Mouse (Mus musculus) megakaryocyte, embryonic 14.5 days (primary cell): Measurements from ENCODE around the gene Srsf10.

Experiments used
- FLI1 ChIP-seq: IDR thresholded peaks from 2 replicates; pipeline ENCODE4 v1.6.1; 2012; ENCODE audit warnings: low read length, inconsistent platforms, mixed read lengths
- GATA1 ChIP-seq: IDR thresholded peaks from 3 replicates; pipeline ENCODE4 v1.6.1; 2012; ENCODE audit warnings: mixed read lengths, low read length, inconsistent platforms, borderline replicate concordance

DNA sequence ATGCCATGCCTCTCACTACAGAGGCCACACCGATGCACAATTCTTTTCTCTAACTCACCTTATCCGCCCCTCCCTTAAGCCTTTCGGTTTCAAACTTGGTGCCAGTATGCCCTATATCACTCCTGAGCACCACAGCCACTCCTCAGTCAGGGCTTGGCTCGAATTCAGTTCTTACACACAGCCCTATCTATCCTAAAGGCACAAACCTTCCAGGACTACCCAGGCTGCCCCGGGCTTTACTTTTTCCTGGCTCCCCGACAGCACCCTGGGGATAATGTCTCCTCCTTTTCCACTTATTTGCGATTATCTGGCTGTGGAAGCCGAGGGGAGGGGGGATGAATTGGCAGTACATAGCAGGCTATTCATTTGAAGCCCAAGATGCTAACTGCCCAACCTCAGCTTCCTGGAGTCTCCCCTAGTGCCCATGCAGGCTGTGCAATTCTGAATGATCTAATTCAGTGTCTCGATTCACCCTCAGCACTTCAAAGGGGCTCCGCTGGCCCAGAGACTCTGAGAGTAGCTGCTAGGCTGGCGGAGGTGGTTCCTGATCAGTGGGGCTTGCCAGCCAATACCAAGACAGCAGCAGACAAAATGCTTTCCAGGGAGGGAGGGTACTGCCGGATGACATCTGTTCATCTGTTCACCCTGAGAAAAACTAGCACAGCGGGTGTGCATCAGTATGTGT lies 5.0 kb upstream of the Srsf10 start:
- TF ChIP-seq GATA1 = no peak
- TF ChIP-seq FLI1 = no peak
